Mouse (Mus musculus) liver, adult 2 months (tissue): ENCODE results near the gene Lrp10. TPM values are rescaled to one million over a fixed set of nuclear protein-coding genes. Genes with fewer than 3 reads are reported as not detected.
A peak's percentile ranks its signal among the peaks of the same experiment; 100 is the strongest.

Source experiments
- DNase-seq: peaks from one replicate; pipeline ENCODE4 v3.0.0-alpha.2; 2011; ENCODE audit warnings: low read depth, low spot score; ENCODE audit errors: extremely low read depth
- H3K27ac ChIP-seq: fragments of 200-500 bp; replicated peaks from 2 replicates; pipeline ENCODE4 v1.5.1; 2012; ENCODE audit warnings: low read depth, mild to moderate bottlenecking, control low read depth, inconsistent platforms, low read length; ENCODE audit not compliant: insufficient read depth
- H3K27me3 ChIP-seq: fragments of 200-500 bp; 2 replicates; pipeline ENCODE4 v1.6.1; 2012; ENCODE audit warnings: mild to moderate bottlenecking, moderate library complexity, low read length, inconsistent platforms; ENCODE audit not compliant: control insufficient read depth, insufficient read depth
- H3K36me3 ChIP-seq: fragments of 200-500 bp; 2 replicates; pipeline ENCODE4 v1.6.1; 2012; ENCODE audit warnings: low read length, inconsistent platforms; ENCODE audit not compliant: control insufficient read depth, insufficient read depth
- H3K4me1 ChIP-seq: fragments of 200-500 bp; 2 replicates; pipeline ENCODE4 v1.6.1; 2011; ENCODE audit warnings: low read length; ENCODE audit not compliant: control insufficient read depth, insufficient read depth
- H3K4me3 ChIP-seq: fragments of 200-500 bp; 2 replicates; pipeline ENCODE4 v1.5.1; 2011; ENCODE audit warnings: low read depth, mild to moderate bottlenecking, control low read depth, low read length, moderate library complexity; ENCODE audit not compliant: insufficient read depth
- H3K79me2 ChIP-seq: fragments of 200-500 bp; 2 replicates; pipeline ENCODE4 v1.6.1; 2012; ENCODE audit warnings: inconsistent platforms, mild to moderate bottlenecking, low read length, moderate library complexity; ENCODE audit not compliant: control insufficient read depth, insufficient read depth
- H3K9ac ChIP-seq: fragments of 200-500 bp; 2 replicates; pipeline ENCODE4 v1.6.1; 2012; ENCODE audit warnings: low read depth, mild to moderate bottlenecking, control low read depth, inconsistent platforms, low read length
- CTCF ChIP-seq: fragments of 200-500 bp; IDR thresholded peaks from 2 replicates; pipeline ENCODE4 v1.5.1; 2011; ENCODE audit warnings: low read depth, low read length, control low read depth
- POLR2A ChIP-seq: fragments of 200-500 bp; IDR thresholded peaks from 2 replicates; pipeline ENCODE4 v1.6.1; 2011; ENCODE audit warnings: low read length, control low read depth; ENCODE audit not compliant: insufficient read depth; ENCODE audit errors: extremely low read depth
- WGBS: fragments of 180-500 bp; shearing (Covaris S2); methylation state at CpG from one replicate; pipeline ENCODE4 v1.1.7; 2018; 5-methylcytosine and 5-hydroxymethylcytosine counted together
- polyA plus RNA-seq: library from polyadenylated mRNA; depleted of rRNA; stranded (reverse); fragments of >200 nt; gene quantifications from 2 replicates; pipeline ENCODE4 v1.2.3, GENCODE M21; 2012
- total RNA-seq: library from RNA; depleted of rRNA; stranded (reverse); fragments of >200 nt; gene quantifications from 2 replicates; pipeline ENCODE4 v1.2.3, GENCODE M21; 2014

The Lrp10 gene
- total and polyA plus RNA-seq, 2 experiments = 7.1 to 50.3 TPM

DNA sequence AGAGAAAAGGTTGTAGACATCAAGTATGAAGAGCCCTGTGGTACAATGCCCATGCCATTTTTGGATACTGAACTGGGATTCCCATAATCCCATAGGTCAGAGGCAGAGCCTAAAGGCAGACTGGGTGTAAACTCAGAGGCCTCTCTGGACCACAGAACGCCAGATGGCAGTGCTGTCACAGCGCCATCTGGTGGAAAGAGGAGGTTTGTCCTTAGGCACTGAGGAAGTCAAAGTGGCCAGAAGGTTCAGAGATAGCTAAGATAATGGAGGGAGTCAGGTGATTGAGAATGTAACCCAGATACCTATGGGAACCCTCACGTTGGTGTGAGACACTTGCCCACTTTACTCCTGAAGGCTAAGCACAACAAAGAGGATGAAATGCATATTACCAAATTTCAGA lies 30.3 kb downstream of the Lrp10 start:
- H3K27me3 ChIP-seq = no peaks in the 10 kb centered on the region
- no peak overlapping the region for H3K4me3 ChIP-seq
- H3K36me3 ChIP-seq = no peaks in the 10 kb centered on the region
- no peak overlapping the region for H3K9ac ChIP-seq
- no peak overlapping the region for H3K27ac ChIP-seq
- WGBS = 2% methylated on average over 3 of the region's 3 CpGs
- no peaks in the 10 kb centered on the region for H3K4me1 ChIP-seq
- H3K79me2 ChIP-seq = no peaks in the 10 kb centered on the region
- peak; percentile 93 for TF ChIP-seq CTCF
- TF ChIP-seq POLR2A = no peak
- peak; percentile 43 for DNase-seq

DNA sequence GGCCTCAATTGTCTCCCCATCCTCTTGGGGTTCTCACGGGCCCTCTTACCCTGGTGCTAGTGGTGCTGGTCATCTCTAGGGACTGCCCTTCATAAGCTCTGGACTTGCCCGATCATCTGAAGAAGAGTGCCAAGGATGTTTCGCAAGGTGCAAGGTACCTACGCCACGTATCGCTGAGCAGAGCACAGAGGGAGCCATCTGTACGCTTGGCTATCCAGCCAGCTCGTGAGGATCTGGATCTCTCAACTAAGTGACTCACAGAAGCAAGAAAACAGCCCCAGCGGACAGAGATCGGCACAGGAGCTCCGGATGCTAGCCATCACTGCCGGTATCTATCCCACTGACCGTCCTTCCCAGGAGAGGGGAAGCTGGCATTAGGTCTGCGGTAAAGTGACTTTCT lies 32.8 kb downstream of the Lrp10 start:
- Histone ChIP-seq H3K4me1 (no peaks in the 10 kb centered on the region), H3K79me2 (no peaks in the 10 kb centered on the region), H3K9ac (no peak overlapping the region), H3K4me3 (no peak overlapping the region), H3K27me3 (no peaks in the 10 kb centered on the region), H3K36me3 (no peaks in the 10 kb centered on the region), H3K27ac (no peak overlapping the region)
- DNase-seq = no peak
- WGBS = 65% methylated on average over 14 of the region's 14 CpGs
- no peak for TF ChIP-seq POLR2A
- TF ChIP-seq CTCF = no peak

DNA sequence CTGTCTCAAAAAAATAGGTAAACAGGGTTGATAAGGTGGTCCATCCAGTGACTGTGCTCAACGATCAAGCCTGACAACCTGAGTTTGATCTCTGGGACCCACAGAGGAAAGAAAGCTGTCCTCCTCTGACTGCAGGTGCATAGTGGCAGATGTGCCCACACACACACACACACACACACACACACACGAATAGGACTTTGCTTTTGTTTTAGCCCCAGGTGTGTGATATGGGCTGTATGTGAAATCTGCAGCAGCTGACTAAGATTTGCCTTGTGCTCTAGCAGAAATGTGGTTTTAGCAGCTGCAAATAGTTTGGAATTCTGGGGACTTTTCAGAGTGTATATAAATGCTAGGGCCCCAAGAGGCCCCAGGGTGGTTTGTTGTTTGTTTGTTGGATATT lies 35.4 kb downstream of the Lrp10 start:
- DNase-seq = no peak
- no peak overlapping the region for H3K4me3 ChIP-seq
- no peak overlapping the region for H3K27ac ChIP-seq
- H3K36me3 ChIP-seq = no peaks in the 10 kb centered on the region
- no peaks in the 10 kb centered on the region for H3K27me3 ChIP-seq
- H3K9ac ChIP-seq = no peak overlapping the region
- TF ChIP-seq CTCF = no peak
- TF ChIP-seq POLR2A = no peak
- WGBS = 61% methylated on average over 2 of the region's 2 CpGs
- H3K79me2 ChIP-seq = no peaks in the 10 kb centered on the region
- no peaks in the 10 kb centered on the region for H3K4me1 ChIP-seq

DNA sequence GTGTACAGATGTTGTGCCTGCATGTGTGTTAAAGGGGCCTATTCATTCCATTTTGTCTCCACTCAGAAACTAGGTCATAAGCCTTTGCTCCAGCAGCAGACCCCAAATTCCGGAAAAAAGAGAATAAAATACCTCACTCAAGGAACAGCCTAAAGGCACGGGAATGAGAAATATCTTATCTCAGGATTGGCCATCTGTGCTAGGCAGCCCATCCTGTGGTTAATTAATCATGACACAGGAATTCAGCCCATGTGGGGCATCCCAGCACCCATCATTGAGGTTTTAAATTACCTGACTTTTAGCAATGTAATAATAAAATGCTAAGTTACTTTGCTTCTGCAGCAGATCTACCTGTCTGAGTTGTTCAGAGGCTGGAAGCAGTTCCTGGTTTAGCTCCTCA lies 37.4 kb downstream of the Lrp10 start:
- DNase-seq = no peak
- no peak overlapping the region for H3K4me3 ChIP-seq
- H3K9ac ChIP-seq = no peak overlapping the region
- H3K27me3 ChIP-seq = no peaks in the 10 kb centered on the region
- H3K27ac ChIP-seq = no peak overlapping the region
- WGBS = 70% methylated on average over 2 of the region's 2 CpGs
- no peaks in the 10 kb centered on the region for H3K36me3 ChIP-seq
- H3K79me2 ChIP-seq = no peaks in the 10 kb centered on the region
- no peaks in the 10 kb centered on the region for H3K4me1 ChIP-seq
- no peak for TF ChIP-seq CTCF
- TF ChIP-seq POLR2A = no peak

DNA sequence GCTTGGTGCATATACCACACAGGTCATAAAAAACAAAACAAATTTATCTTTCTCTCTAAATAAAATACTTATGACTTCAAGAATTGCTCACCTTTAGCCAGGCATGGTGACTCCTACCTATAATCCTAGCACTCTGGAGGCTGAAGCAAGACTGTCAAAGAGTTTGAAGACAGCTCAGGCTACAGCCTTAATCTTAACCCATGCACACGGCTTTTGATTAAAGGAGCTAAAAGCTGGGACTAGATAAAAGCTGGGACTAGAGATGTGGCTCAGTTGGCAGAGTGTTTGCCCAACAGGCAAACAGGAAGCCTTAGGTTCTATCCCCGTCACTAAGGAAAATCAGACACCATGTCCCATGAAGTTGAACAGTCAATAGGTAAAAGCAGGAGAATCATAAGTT lies 39.2 kb downstream of the Lrp10 start:
- Histone ChIP-seq H3K4me1 (no peaks in the 10 kb centered on the region), H3K4me3 (no peak overlapping the region), H3K27ac (no peak overlapping the region), H3K79me2 (no peaks in the 10 kb centered on the region), H3K36me3 (peaks cover 8% of the 10 kb centered on the region), H3K9ac (no peak overlapping the region), H3K27me3 (no peaks in the 10 kb centered on the region)
- TF ChIP-seq POLR2A = no peak
- no peak for TF ChIP-seq CTCF
- WGBS = 82% methylated on average over 2 of the region's 2 CpGs
- DNase-seq = no peak

DNA sequence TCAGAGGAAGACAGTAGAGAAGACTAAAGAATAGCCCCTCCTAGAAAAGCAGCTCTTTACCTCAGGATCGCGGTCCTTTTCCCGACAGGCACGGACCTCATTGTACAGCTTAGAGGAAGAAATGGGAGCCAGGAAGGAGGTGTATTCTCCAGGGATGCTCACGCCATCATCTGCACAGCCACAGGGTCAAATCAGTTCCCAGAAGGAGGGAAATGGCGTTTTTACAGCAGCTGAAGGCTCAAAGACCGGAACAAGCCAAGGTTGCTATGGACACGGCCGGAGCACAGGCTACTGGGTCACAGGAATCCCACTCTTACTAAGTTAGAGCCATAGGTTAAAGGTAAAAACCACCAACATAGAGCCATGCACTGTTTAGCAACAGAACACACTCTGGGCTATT lies 45.8 kb downstream of the Lrp10 start:
- Histone ChIP-seq H3K4me3 (no peak overlapping the region), H3K4me1 (no peaks in the 10 kb centered on the region), H3K27ac (no peak overlapping the region), H3K79me2 (no peaks in the 10 kb centered on the region), H3K27me3 (no peaks in the 10 kb centered on the region), H3K36me3 (peaks cover 54% of the 10 kb centered on the region), H3K9ac (no peak overlapping the region)
- DNase-seq = no peak
- WGBS = 94% methylated on average over 9 of the region's 9 CpGs
- TF ChIP-seq CTCF = no peak
- no peak for TF ChIP-seq POLR2A
